Mouse (Mus musculus) heart, embryonic 14.5 days (tissue): ENCODE measurements at regions not wholly inside any gene's neighbourhood (a gene's known extent, or its start where the extent isn't known, plus 50 kb on each side); places are given as distances from the start of the nearest gene placed in this dataset.

Experiments used
- ATAC-seq: fragments of 200-750 bp; cut with Nextera tagmentation; 2 replicates; pipeline ENCODE4 v1.8.0; 2017; ENCODE audit warnings: low read depth, moderate TSS enrichment; ENCODE audit not compliant: insufficient number of reproducible peaks, insufficient read depth, low FRiP score
- H3K27ac ChIP-seq, 2 experiments: fragments of 200-500 bp in 1 of 2; fragments of 300-500 bp in 1 of 2; sonication (generic) in 1 of 2; replicated peaks in 1 of 2; 2 replicates each; pipeline ENCODE4 v1.5.1; 2012 to 2014; ENCODE audit warnings: low read depth in 2 of 2, low read length in 2 of 2, control low read depth in 1 of 2, mild to moderate bottlenecking in 1 of 2, mixed read lengths in 1 of 2; ENCODE audit not compliant: control insufficient read depth in 1 of 2, insufficient read depth in 1 of 2
- H3K27me3 ChIP-seq: fragments of 300-500 bp; sonication (generic); 2 replicates; pipeline ENCODE4 v1.6.1; 2014; ENCODE audit warnings: mild to moderate bottlenecking, low read length, control low read depth; ENCODE audit not compliant: control insufficient read depth, insufficient read depth
- H3K36me3 ChIP-seq: fragments of 300-500 bp; sonication (generic); 2 replicates; pipeline ENCODE4 v1.6.1; 2014; ENCODE audit warnings: mild to moderate bottlenecking, control low read depth, low read length, mixed read lengths; ENCODE audit not compliant: control insufficient read depth, insufficient read depth
- H3K4me1 ChIP-seq, 2 experiments: fragments of 200-500 bp in 1 of 2; fragments of 300-500 bp in 1 of 2; sonication (generic) in 1 of 2; 2 replicates each; pipeline ENCODE4 v1.6.1; 2012 to 2014; ENCODE audit warnings: low read length in 2 of 2, control low read depth in 1 of 2, mixed read lengths in 1 of 2; ENCODE audit not compliant: control insufficient read depth in 2 of 2, insufficient read depth in 2 of 2
- H3K4me2 ChIP-seq: fragments of 300-500 bp; sonication (generic); 2 replicates; pipeline ENCODE4 v1.6.1; 2014; ENCODE audit warnings: mild to moderate bottlenecking, low read length
- H3K4me3 ChIP-seq, 2 experiments: fragments of 200-500 bp in 1 of 2; fragments of 300-500 bp in 1 of 2; sonication (generic) in 1 of 2; 2 replicates each; pipeline ENCODE4 v1.5.1; 2012 to 2014; ENCODE audit warnings: low read length in 2 of 2, mild to moderate bottlenecking in 2 of 2, control low read depth in 1 of 2, low read depth in 1 of 2, moderate library complexity in 1 of 2; ENCODE audit not compliant: control insufficient read depth in 1 of 2, insufficient read depth in 1 of 2
- H3K9ac ChIP-seq: fragments of 300-500 bp; sonication (generic); 2 replicates; pipeline ENCODE4 v1.6.1; 2014; ENCODE audit warnings: mild to moderate bottlenecking, low read length
- H3K9me3 ChIP-seq: fragments of 300-500 bp; sonication (generic); 2 replicates; pipeline ENCODE4 v1.6.1; 2016; ENCODE audit warnings: low read length, control low read depth; ENCODE audit not compliant: control insufficient read depth
- WGBS: fragments of 180-500 bp; shearing (Covaris S2); extraction: QIAGEN DNeasy Blood & Tissue Kit; methylation state at CpG from one replicate; pipeline ENCODE4 v1.1.7; 2014; 5-methylcytosine and 5-hydroxymethylcytosine counted together

DNA sequence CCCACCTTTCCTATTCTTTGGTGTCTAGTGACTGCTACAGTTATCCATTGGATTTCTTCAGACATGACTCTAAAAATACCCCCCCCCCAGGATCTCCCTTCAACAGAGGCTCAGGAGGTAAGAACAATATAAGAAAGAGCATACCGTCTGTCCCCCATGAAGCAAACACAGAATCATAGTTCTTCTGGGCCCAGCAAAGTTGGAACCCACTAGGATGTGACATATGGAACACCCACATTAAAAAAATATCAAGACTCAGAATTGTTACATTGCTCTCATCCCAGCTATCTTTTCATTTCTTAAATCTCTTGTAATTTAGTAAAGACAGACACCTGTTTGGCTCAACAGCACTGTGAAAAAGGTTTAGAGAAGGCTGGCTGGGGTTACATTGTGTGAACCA lies 297.2 kb downstream of the Cdh11 start:
- Histone ChIP-seq H3K9me3 (no peaks in the 10 kb centered on the region), H3K4me2 (no peak overlapping the region), H3K4me1 (no peaks in the 10 kb centered on the region), H3K27me3 (no peaks in the 10 kb centered on the region), H3K4me3 (no peak overlapping the region), H3K27ac (no peak overlapping the region), H3K36me3 (no peaks in the 10 kb centered on the region), H3K9ac (no peak overlapping the region)
- 80% methylated on average over 1 of the region's 1 CpGs for WGBS
- ATAC-seq, result no peak

GRCm38 (mm10) chr8:102487796-102488195 lies 297.6 kb downstream of the Cdh11 start:
- Histone ChIP-seq H3K4me2 (no peak overlapping the region), H3K36me3 (no peaks in the 10 kb centered on the region), H3K9ac (no peak overlapping the region), H3K27me3 (no peaks in the 10 kb centered on the region), H3K9me3 (no peaks in the 10 kb centered on the region), H3K4me3 (no peak overlapping the region), H3K27ac (no peak overlapping the region), H3K4me1 (no peaks in the 10 kb centered on the region)
- WGBS, result 72% methylated on average over 6 of the region's 6 CpGs
- ATAC-seq, result no peak

GRCm38 (mm10) chr8:102475166-102475802 lies 310.2 kb downstream of the Cdh11 start:
- Histone ChIP-seq H3K4me1 (no peaks in the 10 kb centered on the region), H3K27me3 (no peaks in the 10 kb centered on the region), H3K27ac (no peak overlapping the region), H3K4me3 (no peak overlapping the region), H3K4me2 (no peak overlapping the region), H3K36me3 (no peaks in the 10 kb centered on the region), H3K9me3 (no peaks in the 10 kb centered on the region), H3K9ac (no peak overlapping the region)
- 81% methylated on average over 12 of the region's 12 CpGs for WGBS
- ATAC-seq, result no peak

GRCm38 (mm10) chr8:102474192-102474591 lies 311.2 kb downstream of the Cdh11 start:
- Histone ChIP-seq H3K9ac (no peak overlapping the region), H3K27me3 (no peaks in the 10 kb centered on the region), H3K4me2 (no peak overlapping the region), H3K36me3 (no peaks in the 10 kb centered on the region), H3K27ac (no peak overlapping the region), H3K4me1 (no peaks in the 10 kb centered on the region), H3K9me3 (no peaks in the 10 kb centered on the region), H3K4me3 (no peak overlapping the region)
- WGBS, result 57% methylated on average over 2 of the region's 2 CpGs
- no peak for ATAC-seq

- Histone ChIP-seq H3K9me3 (no peaks in the 10 kb centered on the region), H3K4me1 (no peaks in the 10 kb centered on the region), H3K4me3 (no peak overlapping the region), H3K27me3 (no peaks in the 10 kb centered on the region), H3K27ac (no peak overlapping the region), H3K4me2 (no peak overlapping the region), H3K36me3 (no peaks in the 10 kb centered on the region), H3K9ac (no peak overlapping the region)
- ATAC-seq, result no peak
- 95% methylated on average over 1 of the region's 1 CpGs for WGBS
Measured at GRCm38 (mm10) chr8:102471352-102471751, 314.1 kb downstream of the Cdh11 start.

- no peaks in the 10 kb centered on the region for H3K36me3 ChIP-seq
- no peak overlapping the region for H3K4me2 ChIP-seq
- no peaks in the 10 kb centered on the region for H3K27me3 ChIP-seq
- no peak overlapping the region for H3K4me3 ChIP-seq
- no peak overlapping the region for H3K27ac ChIP-seq
- no peaks in the 10 kb centered on the region for H3K4me1 ChIP-seq
- H3K9me3 ChIP-seq, result no peaks in the 10 kb centered on the region
- WGBS, result 73% methylated on average over 2 of the region's 2 CpGs
- ATAC-seq, result no peak
- no peak overlapping the region for H3K9ac ChIP-seq
Measured at GRCm38 (mm10) chr8:102462601-102463000, 322.8 kb downstream of the Cdh11 start.

GRCm38 (mm10) chr8:102443006-102443405 lies 342.4 kb downstream of the Cdh11 start:
- Histone ChIP-seq H3K27ac (no peak overlapping the region), H3K4me2 (no peak overlapping the region), H3K9me3 (no peaks in the 10 kb centered on the region), H3K4me1 (no peaks in the 10 kb centered on the region), H3K9ac (no peak overlapping the region), H3K4me3 (no peak overlapping the region), H3K27me3 (no peaks in the 10 kb centered on the region), H3K36me3 (no peaks in the 10 kb centered on the region)
- no peak for ATAC-seq
- WGBS, result 80% methylated on average over 4 of the region's 4 CpGs

GRCm38 (mm10) chr8:102421828-102422227 lies 363.6 kb downstream of the Cdh11 start:
- no peak overlapping the region for H3K27ac ChIP-seq
- no peaks in the 10 kb centered on the region for H3K36me3 ChIP-seq
- H3K9ac ChIP-seq, result no peak overlapping the region
- no peak overlapping the region for H3K4me3 ChIP-seq
- H3K9me3 ChIP-seq, result no peaks in the 10 kb centered on the region
- 76% methylated on average over 2 of the region's 2 CpGs for WGBS
- ATAC-seq, result no peak
- no peak overlapping the region for H3K4me2 ChIP-seq
- H3K27me3 ChIP-seq, result no peaks in the 10 kb centered on the region
- H3K4me1 ChIP-seq, result no peaks in the 10 kb centered on the region
